In the genomic region with DNA sequence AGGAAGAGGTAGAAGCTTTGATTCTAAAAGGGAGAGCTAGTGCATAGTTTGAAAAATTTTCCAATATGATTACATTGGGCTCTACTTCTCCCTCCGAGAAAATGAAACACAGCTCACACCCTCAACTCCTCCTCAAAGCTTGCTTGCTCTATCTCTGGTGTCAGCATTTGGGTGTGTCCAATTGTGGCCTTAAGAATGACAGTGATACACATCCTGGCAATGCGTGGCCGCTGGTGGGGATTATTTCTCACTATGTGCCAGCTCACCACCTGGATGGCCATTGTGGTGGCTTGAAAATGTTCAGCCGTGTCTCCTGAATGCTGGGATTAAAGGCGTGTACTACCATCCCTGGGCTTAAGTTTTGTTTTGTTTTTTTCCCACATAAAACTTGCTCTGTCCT, we compare ENCODE assay signal across 22 mouse cellular contexts.
A peak's percentile ranks its signal among the peaks of the same experiment; 100 is the strongest.
DNase-seq lines count a peak whose midpoint lies in the region; ATAC-seq and TF ChIP-seq lines count a peak whose summit lies in the region.
"Had no signal": no experiment of that assay in that cellular context is flagged by ENCODE, and none has a peak within 500 bp of the region (broad histone marks: within the 10 kb centered on the region; RNA-seq: fewer than 3 reads in every experiment).

No protein-coding gene starts in this region.

- H3K4me1 ChIP-seq in lung, postnatal 0 days (ENCODE audit: insufficient read depth, low read depth, low read length): no peaks in the 10 kb centered on the region
- peaks cover 49% of the 10 kb centered on the region for H3K4me1 ChIP-seq in liver, embryonic 15.5 days (replicated peaks)
- H3K4me1 ChIP-seq: embryonic facial prominence, embryonic 15.5 days had no signal

- 75% methylated on average over 5 of the region's 5 CpGs for WGBS in lung, postnatal 0 days
- 21% methylated on average over 5 of the region's 5 CpGs for WGBS in liver, embryonic 15.5 days (ENCODE audit: insufficient replicate concordance)

- H3K27ac ChIP-seq in lung, postnatal 0 days (ENCODE audit: low read length): no peak overlapping the region
- no peak overlapping the region for H3K27ac ChIP-seq in liver, embryonic 15.5 days (replicated peaks)
- H3K27ac ChIP-seq: embryonic facial prominence, embryonic 15.5 days; heart, adult 2 months; hindbrain, embryonic 14.5 days; midbrain, embryonic 10.5 days had no signal

- ATAC-seq in lung, postnatal 0 days: peak; percentile 33; the same call in 1 of the 2 replicates
- peak; percentile 66 for ATAC-seq in common myeloid progenitor, adult 5-6 weeks (replicated peaks; ENCODE audit: low read depth, poor library complexity, severe bottlenecking)
- 0 out of 2 replicates have a peak, but pooled peaks have one; percentile 31 for ATAC-seq in liver, embryonic 15.5 days (ENCODE audit: insufficient read depth)
- ATAC-seq: forebrain, embryonic 14.5 days; inflammation-experienced regulatory T-cells, adult 6 months had no signal

- intact Hi-C loops in gastrocnemius, postnatal 36 days (cut with DNase I): no loop called here

- H3K36me3 ChIP-seq in lung, postnatal 0 days (ENCODE audit: insufficient read depth, low read length): no peaks in the 10 kb centered on the region
- H3K36me3 ChIP-seq in liver, embryonic 15.5 days (replicated peaks): no peaks in the 10 kb centered on the region
- H3K36me3 ChIP-seq: embryonic facial prominence, embryonic 15.5 days had no signal

- TF ChIP-seq EP300 in lung, postnatal 0 days (IDR thresholded peaks at IDR 0.05): no peak

- no peak overlapping the region for H3K9ac ChIP-seq in lung, postnatal 0 days (replicated peaks; ENCODE audit: low read depth)
- H3K9ac ChIP-seq in liver, embryonic 15.5 days: no peak overlapping the region
- H3K9ac ChIP-seq: embryonic facial prominence, embryonic 15.5 days; hindbrain, embryonic 14.5 days had no signal

- no peak overlapping the region for H3K4me3 ChIP-seq in lung, postnatal 0 days (ENCODE audit: low read depth, low read length)
- H3K4me3 ChIP-seq in liver, embryonic 15.5 days (replicated peaks): no peak overlapping the region
- H3K4me3 ChIP-seq: embryonic facial prominence, embryonic 15.5 days; heart, adult 2 months; midbrain, embryonic 10.5 days had no signal

- no peaks in the 10 kb centered on the region for H3K27me3 ChIP-seq in lung, postnatal 0 days (replicated peaks; ENCODE audit: insufficient read depth, low read length)
- no peaks in the 10 kb centered on the region for H3K27me3 ChIP-seq in liver, embryonic 15.5 days
- H3K27me3 ChIP-seq: embryonic facial prominence, embryonic 15.5 days had no signal

- no peak for DNase-seq in lung, postnatal 0 days (ENCODE audit: low spot score)
- no peak for DNase-seq in lung, postnatal 36 days
- no peak for DNase-seq in gastrocnemius, postnatal 36 days
- DNase-seq in urinary bladder, postnatal 4 days (ENCODE audit: low spot score in 2 of 2): no peak
- DNase-seq in heart, adult 18-20 months: no peak
- DNase-seq: adrenal gland, adult 8-10 months; cerebellum, adult 9-10 months; gastrocnemius, postnatal 10 days; heart, adult 2 months; heart, postnatal 4 days; kidney, adult 8-10 months; kidney, postnatal 14 days; layer of hippocampus, postnatal 36 days; lung, adult 18-20 months; lung, postnatal 14 days had no signal

- TF ChIP-seq CTCF in lung, postnatal 0 days (IDR thresholded peaks at IDR 0.05): no peak

- no peak overlapping the region for H3K4me2 ChIP-seq in lung, postnatal 0 days (replicated peaks; ENCODE audit: low read depth, low read length)
- H3K4me2 ChIP-seq in liver, embryonic 15.5 days: peak overlapping the region; percentile 52
- H3K4me2 ChIP-seq: embryonic facial prominence, embryonic 15.5 days; hindbrain, embryonic 14.5 days had no signal

- no peaks in the 10 kb centered on the region for H3K9me3 ChIP-seq in lung, postnatal 0 days (ENCODE audit: low read length)
- H3K9me3 ChIP-seq in liver, embryonic 15.5 days (replicated peaks): no peaks in the 10 kb centered on the region
- H3K9me3 ChIP-seq: embryonic facial prominence, embryonic 15.5 days; midbrain, embryonic 10.5 days had no signal
